Mouse (Mus musculus) lung, embryonic 15.5 days (tissue): Measurements from ENCODE around the gene Per1. TPM values are rescaled to one million over a fixed set of nuclear protein-coding genes. Genes with fewer than 3 reads are reported as not detected.

Experiments used
- ATAC-seq: fragments of 200-750 bp; cut with Nextera tagmentation; 2 replicates; pipeline ENCODE4 v1.8.0; 2017; ENCODE audit warnings: moderate number of reproducible peaks, borderline replicate concordance; ENCODE audit not compliant: low FRiP score, low TSS enrichment; ENCODE audit errors: extremely low read depth
- H3K27ac ChIP-seq: fragments of 300-500 bp; sonication (generic); 2 replicates; pipeline ENCODE4 v1.5.1; 2015; ENCODE audit warnings: moderate library complexity, mild to moderate bottlenecking, inconsistent platforms
- H3K27me3 ChIP-seq: fragments of 300-500 bp; sonication (generic); 2 replicates; pipeline ENCODE4 v1.6.1; 2015; ENCODE audit warnings: inconsistent platforms
- H3K36me3 ChIP-seq: fragments of 300-500 bp; sonication (generic); 2 replicates; pipeline ENCODE4 v1.6.1; 2015; ENCODE audit warnings: inconsistent platforms
- H3K4me1 ChIP-seq: fragments of 300-500 bp; sonication (generic); 2 replicates; pipeline ENCODE4 v1.6.1; 2015; ENCODE audit warnings: inconsistent platforms
- H3K4me2 ChIP-seq: fragments of 300-500 bp; sonication (generic); 2 replicates; pipeline ENCODE4 v1.6.1; 2015; ENCODE audit warnings: inconsistent platforms, mild to moderate bottlenecking, moderate library complexity
- H3K4me3 ChIP-seq: fragments of 300-500 bp; sonication (generic); 2 replicates; pipeline ENCODE4 v1.5.1; 2015; ENCODE audit warnings: mild to moderate bottlenecking, inconsistent platforms
- H3K9ac ChIP-seq: fragments of 300-500 bp; sonication (generic); 2 replicates; pipeline ENCODE4 v1.6.1; 2015; ENCODE audit warnings: inconsistent platforms
- H3K9me3 ChIP-seq: fragments of 300-500 bp; sonication (generic); 2 replicates; pipeline ENCODE4 v1.6.1; 2016; ENCODE audit warnings: inconsistent platforms
- WGBS: fragments of 180-500 bp; shearing (Covaris S2); methylation state at CpG from one replicate; pipeline ENCODE4 v1.1.7; 2015; 5-methylcytosine and 5-hydroxymethylcytosine counted together
- polyA plus RNA-seq: library from polyadenylated mRNA; unstranded; fragments of >200 nt; fragmentation: Nextera tagmentation; extraction: Ambion mirVana; gene quantifications from 2 replicates; pipeline ENCODE4 v1.2.1, GENCODE M21; 2015

The Per1 gene
- polyA plus RNA-seq, 1 experiment from 2014 or later: 24.0 TPM

DNA sequence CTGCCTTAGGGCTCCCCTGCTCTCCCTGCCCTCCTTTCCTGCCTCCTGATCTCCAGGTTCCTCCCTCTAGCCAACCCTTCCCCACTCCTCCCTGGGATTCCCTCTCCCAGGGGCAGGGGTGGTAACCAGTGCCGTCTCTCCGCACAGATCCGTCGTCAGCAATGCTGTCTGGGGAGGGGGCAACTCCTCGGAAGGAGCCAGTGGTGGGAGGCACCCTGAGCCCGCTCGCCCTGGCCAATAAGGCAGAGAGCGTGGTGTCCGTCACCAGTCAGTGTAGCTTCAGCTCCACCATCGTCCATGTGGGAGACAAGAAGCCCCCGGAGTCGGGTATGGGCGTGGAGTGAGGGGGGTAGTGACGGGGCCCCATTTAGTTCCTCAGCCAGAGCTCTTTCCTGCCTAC lies 9.5 kb downstream of the Per1 start:
- Histone ChIP-seq H3K9me3 (no peaks in the 10 kb centered on the region), H3K27me3 (no peaks in the 10 kb centered on the region), H3K36me3 (peaks cover 91% of the 10 kb centered on the region), H3K9ac (no peak overlapping the region), H3K4me2 (no peak overlapping the region), H3K27ac (no peak overlapping the region), H3K4me3 (no peak overlapping the region), H3K4me1 (peaks cover 16% of the 10 kb centered on the region)
- 88% methylated on average over 14 of the region's 14 CpGs for WGBS
- ATAC-seq: no peak

DNA sequence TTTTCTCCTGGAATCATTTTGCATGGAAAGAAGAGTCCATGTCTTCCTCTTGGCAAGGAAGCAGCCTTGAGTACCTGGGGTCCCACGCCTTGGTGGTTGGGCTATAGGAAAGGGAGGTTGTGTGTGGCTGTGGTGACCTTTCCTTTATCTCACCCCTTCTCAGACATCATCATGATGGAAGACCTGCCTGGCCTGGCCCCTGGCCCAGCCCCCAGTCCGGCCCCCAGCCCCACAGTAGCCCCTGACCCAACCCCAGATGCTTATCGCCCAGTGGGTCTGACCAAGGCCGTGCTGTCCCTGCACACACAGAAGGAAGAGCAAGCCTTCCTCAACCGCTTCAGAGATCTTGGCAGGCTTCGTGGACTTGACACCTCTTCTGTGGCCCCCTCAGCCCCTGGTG lies 10.2 kb downstream of the Per1 start:
- H3K27ac ChIP-seq: no peak overlapping the region
- H3K4me3 ChIP-seq: no peak overlapping the region
- 76% methylated on average over 6 of the region's 6 CpGs for WGBS
- H3K9ac ChIP-seq: no peak overlapping the region
- H3K4me1 ChIP-seq: peaks cover 13% of the 10 kb centered on the region
- peaks cover 94% of the 10 kb centered on the region for H3K36me3 ChIP-seq
- ATAC-seq: no peak
- no peaks in the 10 kb centered on the region for H3K27me3 ChIP-seq
- H3K4me2 ChIP-seq: no peak overlapping the region
- H3K9me3 ChIP-seq: no peaks in the 10 kb centered on the region

DNA sequence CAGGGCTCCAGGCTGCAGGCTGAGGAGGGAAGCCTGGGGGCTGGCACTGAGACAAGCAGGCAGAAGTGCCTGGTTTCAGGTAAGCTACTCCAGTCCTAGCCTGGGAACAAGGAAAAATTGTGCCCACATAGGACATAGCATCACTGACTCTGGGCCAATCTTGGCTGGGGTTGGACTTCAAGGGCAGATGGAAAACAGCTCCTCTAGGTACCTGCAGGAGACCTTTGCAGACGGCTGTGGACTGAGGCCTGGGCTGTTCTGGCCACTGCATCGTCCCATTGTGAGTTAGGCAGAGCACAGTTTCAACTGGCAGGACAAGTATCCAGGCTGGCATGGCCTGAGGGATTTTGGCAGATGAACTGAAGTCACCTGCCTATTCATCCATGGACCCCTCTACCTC lies 10.8 kb downstream of the Per1 start:
- no peak overlapping the region for H3K27ac ChIP-seq
- peaks cover 8% of the 10 kb centered on the region for H3K4me1 ChIP-seq
- no peak overlapping the region for H3K4me2 ChIP-seq
- no peaks in the 10 kb centered on the region for H3K27me3 ChIP-seq
- H3K4me3 ChIP-seq: no peak overlapping the region
- ATAC-seq: no peak
- WGBS: 81% methylated on average over 2 of the region's 2 CpGs
- no peaks in the 10 kb centered on the region for H3K9me3 ChIP-seq
- H3K9ac ChIP-seq: no peak overlapping the region
- H3K36me3 ChIP-seq: peaks cover 88% of the 10 kb centered on the region

DNA sequence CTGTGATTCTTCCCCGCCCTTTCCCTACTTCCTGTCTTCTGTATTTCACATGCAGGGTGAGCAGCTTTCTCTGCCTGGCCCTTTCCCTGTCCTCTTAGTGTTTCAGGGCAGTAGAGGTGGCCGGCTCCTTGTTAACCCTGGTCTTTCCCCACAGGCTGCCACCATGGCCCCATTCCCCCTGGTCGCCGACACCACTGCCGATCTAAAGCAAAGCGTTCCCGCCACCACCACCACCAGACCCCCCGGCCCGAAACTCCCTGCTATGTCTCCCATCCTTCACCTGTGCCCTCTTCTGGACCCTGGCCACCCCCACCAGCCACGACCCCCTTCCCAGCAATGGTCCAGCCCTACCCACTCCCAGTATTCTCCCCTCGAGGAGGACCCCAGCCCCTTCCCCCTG lies 11.3 kb downstream of the Per1 start:
- no peak overlapping the region for H3K4me2 ChIP-seq
- H3K27me3 ChIP-seq: no peaks in the 10 kb centered on the region
- ATAC-seq: no peak
- H3K36me3 ChIP-seq: peaks cover 83% of the 10 kb centered on the region
- H3K9me3 ChIP-seq: no peaks in the 10 kb centered on the region
- H3K4me3 ChIP-seq: no peak overlapping the region
- H3K27ac ChIP-seq: no peak overlapping the region
- no peak overlapping the region for H3K9ac ChIP-seq
- WGBS: 90% methylated on average over 11 of the region's 11 CpGs
- peaks cover 10% of the 10 kb centered on the region for H3K4me1 ChIP-seq

DNA sequence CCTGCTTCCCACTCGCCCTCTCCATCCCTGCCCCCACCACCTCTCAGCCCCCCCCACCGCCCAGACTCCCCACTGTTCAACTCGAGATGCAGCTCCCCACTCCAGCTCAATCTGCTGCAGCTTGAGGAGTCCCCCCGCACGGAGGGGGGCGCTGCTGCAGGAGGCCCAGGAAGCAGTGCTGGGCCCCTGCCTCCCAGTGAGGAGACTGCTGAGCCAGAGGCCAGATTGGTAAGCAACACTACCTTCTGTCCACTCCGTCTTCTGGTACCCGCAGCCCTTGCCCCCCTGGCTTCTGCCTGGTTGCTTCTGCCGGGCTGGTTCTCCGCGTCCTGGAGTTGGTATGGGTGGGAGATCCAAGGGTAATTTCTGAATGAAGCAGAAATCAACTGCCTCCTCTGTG lies 11.8 kb downstream of the Per1 start:
- peaks cover 15% of the 10 kb centered on the region for H3K4me1 ChIP-seq
- H3K4me2 ChIP-seq: no peak overlapping the region
- WGBS: 87% methylated on average over 11 of the region's 11 CpGs
- peaks cover 78% of the 10 kb centered on the region for H3K36me3 ChIP-seq
- H3K27me3 ChIP-seq: no peaks in the 10 kb centered on the region
- H3K9me3 ChIP-seq: no peaks in the 10 kb centered on the region
- ATAC-seq: no peak
- H3K9ac ChIP-seq: no peak overlapping the region
- no peak overlapping the region for H3K4me3 ChIP-seq
- no peak overlapping the region for H3K27ac ChIP-seq

DNA sequence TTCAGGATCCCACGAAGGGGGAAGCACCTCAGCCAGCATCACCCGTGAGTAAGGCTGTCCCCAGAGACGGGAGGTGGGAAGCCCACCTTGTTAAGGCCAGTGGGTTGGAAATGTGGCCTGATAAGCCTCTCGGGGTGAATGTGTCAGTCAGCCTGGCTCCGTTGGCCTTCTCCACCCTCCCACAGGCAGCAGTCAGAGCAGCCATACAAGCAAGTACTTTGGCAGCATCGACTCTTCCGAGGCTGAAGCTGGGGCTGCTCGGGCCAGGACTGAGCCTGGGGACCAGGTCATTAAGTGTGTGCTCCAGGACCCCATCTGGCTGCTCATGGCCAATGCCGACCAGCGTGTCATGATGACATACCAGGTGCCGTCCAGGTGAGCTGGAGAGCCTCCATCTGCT lies 12.7 kb downstream of the Per1 start:
- Histone ChIP-seq H3K27ac (no peak overlapping the region), H3K4me1 (peaks cover 19% of the 10 kb centered on the region), H3K4me2 (no peak overlapping the region), H3K4me3 (no peak overlapping the region), H3K36me3 (peaks cover 70% of the 10 kb centered on the region), H3K27me3 (no peaks in the 10 kb centered on the region), H3K9me3 (no peaks in the 10 kb centered on the region), H3K9ac (no peak overlapping the region)
- no peak for ATAC-seq
- 88% methylated on average over 11 of the region's 11 CpGs for WGBS

DNA sequence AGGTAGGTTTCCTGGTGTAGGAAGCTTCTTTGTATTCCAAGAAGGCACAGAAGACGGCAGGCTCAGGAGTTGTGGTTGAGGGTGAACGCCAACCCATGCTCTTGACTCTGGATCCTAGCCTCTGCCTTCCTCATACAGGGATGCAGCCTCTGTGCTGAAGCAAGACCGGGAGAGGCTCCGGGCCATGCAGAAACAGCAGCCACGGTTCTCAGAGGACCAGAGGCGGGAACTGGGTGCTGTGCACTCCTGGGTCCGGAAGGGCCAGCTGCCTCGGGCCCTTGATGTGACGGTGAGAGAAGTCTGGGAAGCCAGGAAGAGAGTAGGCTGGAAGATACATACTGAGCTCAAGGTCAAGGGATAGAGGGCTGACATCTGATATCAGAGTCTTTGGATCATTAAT lies 13.2 kb downstream of the Per1 start:
- peaks cover 64% of the 10 kb centered on the region for H3K36me3 ChIP-seq
- no peak overlapping the region for H3K4me3 ChIP-seq
- peaks cover 19% of the 10 kb centered on the region for H3K4me1 ChIP-seq
- H3K27me3 ChIP-seq: no peaks in the 10 kb centered on the region
- no peak overlapping the region for H3K4me2 ChIP-seq
- ATAC-seq: no peak
- no peaks in the 10 kb centered on the region for H3K9me3 ChIP-seq
- no peak overlapping the region for H3K9ac ChIP-seq
- 92% methylated on average over 9 of the region's 9 CpGs for WGBS
- H3K27ac ChIP-seq: no peak overlapping the region

DNA sequence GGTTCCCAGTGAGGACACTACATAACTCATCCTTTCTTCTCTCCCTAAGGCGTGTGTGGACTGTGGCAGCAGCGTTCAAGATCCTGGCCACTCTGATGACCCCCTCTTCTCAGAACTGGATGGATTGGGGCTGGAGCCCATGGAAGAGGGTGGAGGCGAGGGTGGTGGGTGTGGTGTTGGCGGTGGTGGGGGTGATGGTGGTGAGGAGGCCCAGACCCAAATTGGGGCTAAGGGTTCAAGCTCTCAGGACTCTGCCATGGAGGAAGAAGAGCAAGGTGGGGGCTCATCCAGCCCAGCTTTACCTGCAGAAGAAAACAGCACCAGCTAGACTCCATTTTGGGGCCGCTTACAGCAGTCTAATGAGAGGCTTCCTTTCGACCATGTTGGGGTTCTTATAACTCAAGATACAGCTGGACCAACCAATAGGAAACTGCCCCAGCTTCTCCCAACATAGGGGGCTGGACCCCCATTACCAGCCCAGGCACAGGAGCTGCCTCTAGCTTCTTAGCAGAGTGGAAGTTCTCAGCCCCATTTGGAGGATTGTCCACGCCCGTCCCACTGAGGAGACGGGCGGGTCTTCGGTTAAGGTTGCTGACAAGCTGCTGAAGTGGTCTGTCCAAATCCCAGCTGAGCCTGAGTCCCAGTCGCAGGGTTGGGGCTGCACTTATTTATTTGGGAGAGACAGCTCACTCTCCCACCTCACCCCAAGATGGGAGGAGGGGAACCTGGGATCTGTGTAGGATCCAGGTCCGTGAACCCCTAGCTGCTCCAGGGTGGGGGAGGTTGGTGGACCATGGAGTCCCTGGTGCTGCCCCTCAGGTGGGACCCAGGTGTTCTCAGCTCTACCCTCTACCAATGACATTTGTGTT lies 14.2 kb downstream of the Per1 start:
- Histone ChIP-seq H3K4me2 (no peak overlapping the region), H3K36me3 (peaks cover 54% of the 10 kb centered on the region)
- 76% methylated on average over 13 of the region's 13 CpGs for WGBS

DNA sequence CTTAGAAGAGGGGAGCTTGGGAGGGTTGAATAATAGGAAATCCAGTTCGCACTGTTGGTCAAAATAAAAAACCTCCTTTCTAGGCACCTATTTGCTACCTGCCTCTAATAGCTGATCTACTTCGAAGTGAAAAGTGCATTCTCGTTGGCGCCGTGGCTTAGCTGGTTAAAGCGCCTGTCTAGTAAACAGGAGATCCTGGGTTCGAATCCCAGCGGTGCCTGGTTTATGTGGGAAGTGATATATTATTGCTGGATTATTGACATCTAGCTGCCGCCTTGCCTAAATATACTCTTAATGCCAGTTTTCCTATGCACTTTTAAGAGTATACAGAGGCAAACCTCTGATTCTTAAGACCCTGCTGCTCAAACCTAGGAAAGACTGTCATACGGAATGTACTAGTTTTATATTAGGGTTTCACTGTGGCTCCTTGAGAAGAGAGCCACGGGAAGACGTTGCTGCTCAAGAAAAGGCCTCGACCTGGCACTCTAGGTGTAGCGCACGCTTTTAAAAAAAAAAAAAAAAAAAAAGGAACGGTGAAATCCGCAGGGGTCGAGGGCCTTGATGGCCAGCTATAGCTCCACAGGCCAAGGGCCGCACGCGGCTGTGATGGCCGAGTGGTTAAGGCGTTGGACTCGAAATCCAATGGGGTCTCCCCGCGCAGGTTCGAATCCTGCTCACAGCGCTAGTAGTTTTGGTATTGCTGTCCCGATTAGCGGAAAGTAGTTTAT lies 15.5 kb downstream of the Per1 start:
- WGBS: 1% methylated on average over 30 of the region's 30 CpGs
- H3K9ac ChIP-seq: peak overlapping the region; percentile 40

More for the DNA sequence above, 14.2 kb downstream of the Per1 start:
- Histone ChIP-seq H3K27ac (no peak overlapping the region), H3K9ac (no peak overlapping the region), H3K4me3 (no peak overlapping the region), H3K27me3 (no peaks in the 10 kb centered on the region), H3K4me1 (peaks cover 19% of the 10 kb centered on the region), H3K9me3 (no peaks in the 10 kb centered on the region)
- ATAC-seq: no peak

DNA sequence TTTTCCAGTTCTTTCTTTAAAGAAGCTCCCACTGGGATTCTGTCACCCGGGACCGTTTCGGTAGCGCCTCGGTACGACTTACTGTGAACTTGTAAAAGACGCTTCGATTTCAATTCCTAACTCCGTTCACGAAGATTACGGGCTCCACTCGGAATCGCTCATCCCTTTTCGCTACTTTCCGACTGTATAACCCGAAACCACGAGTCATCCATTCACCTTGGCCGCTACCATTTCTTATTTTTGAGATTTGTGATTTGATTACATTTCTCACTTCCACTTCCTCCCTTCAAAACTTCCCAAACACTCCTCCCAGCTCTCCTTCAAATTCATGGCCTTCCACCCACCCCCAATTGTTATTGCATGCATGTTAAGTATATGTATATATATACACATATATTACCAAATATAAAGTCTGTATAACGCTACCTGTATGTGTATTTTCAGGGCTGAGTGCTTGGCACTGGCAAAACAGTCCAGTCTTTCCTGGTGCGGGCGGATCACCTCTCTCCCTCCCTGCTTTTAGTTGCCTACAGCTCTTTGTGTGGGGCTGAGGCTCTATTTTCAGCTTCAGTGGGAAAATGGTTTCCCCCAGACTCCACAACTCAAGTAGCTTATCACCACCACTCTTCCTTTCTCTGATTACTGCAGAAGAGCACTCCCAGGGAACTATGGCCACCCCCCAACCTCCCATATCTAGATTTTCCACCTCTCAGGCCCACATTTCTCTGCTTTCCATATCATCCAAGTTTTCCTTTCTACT lies 16.2 kb downstream of the Per1 start:
- H3K9ac ChIP-seq: peak overlapping the region; percentile 40
- peaks cover 34% of the 10 kb centered on the region for H3K36me3 ChIP-seq
- peak overlapping the region; percentile 51 for H3K4me3 ChIP-seq
- 5% methylated on average over 21 of the region's 21 CpGs for WGBS
- H3K27ac ChIP-seq: peak overlapping the region; percentile 46; the same call in 1 of the 2 replicates
- no peak for ATAC-seq
- peak overlapping the region; percentile 57 for H3K4me2 ChIP-seq
- H3K4me1 ChIP-seq: peaks cover 19% of the 10 kb centered on the region
- no peaks in the 10 kb centered on the region for H3K9me3 ChIP-seq
- H3K27me3 ChIP-seq: no peaks in the 10 kb centered on the region

More for the DNA sequence above, 15.5 kb downstream of the Per1 start:
- peak overlapping the region; percentile 57 for H3K4me2 ChIP-seq
- peak; percentile 84 for ATAC-seq
- no peaks in the 10 kb centered on the region for H3K9me3 ChIP-seq
- peak overlapping the region; percentile 51 for H3K4me3 ChIP-seq
- H3K27me3 ChIP-seq: no peaks in the 10 kb centered on the region
- peaks cover 19% of the 10 kb centered on the region for H3K4me1 ChIP-seq
- peak overlapping the region; percentile 46 for H3K27ac ChIP-seq
- H3K36me3 ChIP-seq: peaks cover 41% of the 10 kb centered on the region

DNA sequence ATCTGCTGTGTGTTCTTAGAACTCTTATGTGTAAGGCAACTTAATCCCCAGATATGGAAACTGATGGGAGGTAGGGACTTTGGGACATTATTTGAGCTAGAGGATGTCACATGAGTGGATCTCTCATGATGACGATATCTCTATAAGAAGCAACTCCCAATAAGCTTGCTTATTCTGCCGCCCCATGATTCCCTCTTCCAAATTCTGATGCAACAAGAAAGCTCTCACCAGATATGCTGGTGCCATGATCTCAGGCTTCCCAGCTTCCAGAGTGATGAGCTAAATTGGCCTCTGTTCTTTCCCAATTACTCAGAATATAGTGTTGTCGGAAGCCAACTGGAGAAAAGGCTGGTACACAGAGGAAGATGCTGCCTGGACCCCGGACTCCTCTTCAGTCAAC lies 16.8 kb downstream of the Per1 start:
- no peak for ATAC-seq
- H3K4me2 ChIP-seq: peak overlapping the region; percentile 57
- WGBS: 57% methylated on average over 4 of the region's 4 CpGs
- H3K36me3 ChIP-seq: peaks cover 28% of the 10 kb centered on the region
- no peaks in the 10 kb centered on the region for H3K9me3 ChIP-seq
- H3K4me3 ChIP-seq: peak overlapping the region; percentile 51; the same call in 1 of the 2 replicates
- peaks cover 21% of the 10 kb centered on the region for H3K4me1 ChIP-seq
- H3K27me3 ChIP-seq: no peaks in the 10 kb centered on the region
- no peak overlapping the region for H3K9ac ChIP-seq
- H3K27ac ChIP-seq: no peak overlapping the region
